Mouse (Mus musculus) thymus, postnatal 4 days (tissue): Measurements from ENCODE around the gene Hdhd3.
"Not testable (repeated sequence)": the region's sequence is repeated elsewhere in the genome, so short reads cannot be mapped to it uniquely, and the experiment has no call there.

Source experiments
- DNase-seq: peaks from one replicate; pipeline ENCODE4 v3.0.0; 2021

The Hdhd3 gene

DNA sequence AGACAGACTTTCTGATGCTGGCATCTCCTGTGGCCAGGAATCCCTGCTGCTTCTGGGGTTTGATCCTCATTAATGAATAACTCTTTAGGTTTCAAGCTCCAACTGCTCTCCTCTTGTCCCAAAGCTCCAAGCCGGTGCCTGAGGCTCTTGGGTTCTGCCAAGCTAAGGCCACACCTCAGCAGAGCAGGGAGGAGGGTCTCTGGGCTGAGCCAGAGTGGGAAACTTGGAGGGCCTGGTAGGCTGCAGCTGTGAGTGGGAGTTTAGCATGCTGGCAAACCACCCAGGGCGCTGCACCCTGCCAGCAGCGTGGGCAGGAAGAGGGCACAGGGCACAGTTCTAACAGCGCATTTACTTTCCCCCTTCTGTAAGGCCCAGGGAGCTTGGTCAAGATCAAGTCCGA, 5.6 kb upstream of the Hdhd3 start:
- no peak for DNase-seq

DNA sequence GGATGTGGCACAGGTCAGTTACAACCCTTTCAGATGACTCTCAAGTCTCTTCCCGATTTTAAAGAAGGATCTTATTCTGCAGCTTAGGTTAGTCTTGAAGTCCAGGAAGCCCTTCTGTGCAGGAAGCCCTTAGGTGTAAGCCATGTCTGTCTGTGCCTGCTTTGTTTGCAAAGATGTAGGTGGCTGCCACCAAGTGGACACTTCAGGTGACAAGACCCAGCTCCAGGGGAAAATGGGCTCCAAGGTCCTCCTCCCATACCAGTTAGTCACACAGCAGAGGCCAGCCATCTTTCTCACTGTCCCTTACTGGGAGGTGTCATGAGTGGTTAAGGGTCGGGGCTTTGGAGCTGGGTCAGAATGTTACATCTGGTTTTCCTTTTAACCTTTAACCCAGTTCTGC, 3.5 kb upstream of the Hdhd3 start:
- peak; percentile 66 for DNase-seq

DNA sequence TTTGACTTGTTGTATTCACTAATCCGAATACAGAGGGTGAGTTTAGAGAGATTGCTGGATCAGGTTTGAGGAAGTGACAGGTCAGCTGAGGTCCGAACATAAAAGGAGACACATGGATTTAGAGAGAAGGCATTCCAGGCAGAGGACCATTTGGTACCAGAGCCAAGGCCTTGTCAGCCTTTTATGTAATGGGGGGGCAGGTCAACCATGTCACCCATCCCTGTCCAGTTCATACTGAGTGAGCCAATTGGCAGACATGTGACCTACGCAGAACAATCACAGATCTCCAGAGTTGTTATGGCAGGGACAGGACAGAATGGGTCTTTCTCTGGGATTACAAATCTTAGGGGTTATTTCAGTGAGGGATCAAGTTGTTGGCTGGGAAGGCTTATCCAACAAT, 2.7 kb upstream of the Hdhd3 start:
- DNase-seq: no peak

DNA sequence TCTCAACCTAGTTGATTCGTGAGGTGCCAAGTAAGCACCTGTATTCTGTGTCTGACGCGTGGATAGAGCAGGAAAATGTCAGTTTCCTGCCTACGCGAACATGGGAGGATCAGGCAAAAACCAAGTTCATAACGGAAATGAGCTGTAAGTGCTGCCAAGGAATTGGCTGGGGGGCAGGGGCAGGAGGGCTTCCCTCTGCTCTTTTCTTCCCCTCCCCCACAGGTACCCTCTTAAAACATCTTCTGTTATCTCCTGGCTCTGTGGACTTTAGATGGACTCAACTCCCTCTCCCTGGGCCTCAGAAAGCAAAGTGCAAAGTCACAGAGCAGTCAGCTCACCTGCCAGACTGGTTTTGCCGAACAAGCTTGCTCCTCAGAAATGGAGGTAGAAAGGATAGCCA, 298 bp downstream of the Hdhd3 start:
- no peak for DNase-seq

DNA sequence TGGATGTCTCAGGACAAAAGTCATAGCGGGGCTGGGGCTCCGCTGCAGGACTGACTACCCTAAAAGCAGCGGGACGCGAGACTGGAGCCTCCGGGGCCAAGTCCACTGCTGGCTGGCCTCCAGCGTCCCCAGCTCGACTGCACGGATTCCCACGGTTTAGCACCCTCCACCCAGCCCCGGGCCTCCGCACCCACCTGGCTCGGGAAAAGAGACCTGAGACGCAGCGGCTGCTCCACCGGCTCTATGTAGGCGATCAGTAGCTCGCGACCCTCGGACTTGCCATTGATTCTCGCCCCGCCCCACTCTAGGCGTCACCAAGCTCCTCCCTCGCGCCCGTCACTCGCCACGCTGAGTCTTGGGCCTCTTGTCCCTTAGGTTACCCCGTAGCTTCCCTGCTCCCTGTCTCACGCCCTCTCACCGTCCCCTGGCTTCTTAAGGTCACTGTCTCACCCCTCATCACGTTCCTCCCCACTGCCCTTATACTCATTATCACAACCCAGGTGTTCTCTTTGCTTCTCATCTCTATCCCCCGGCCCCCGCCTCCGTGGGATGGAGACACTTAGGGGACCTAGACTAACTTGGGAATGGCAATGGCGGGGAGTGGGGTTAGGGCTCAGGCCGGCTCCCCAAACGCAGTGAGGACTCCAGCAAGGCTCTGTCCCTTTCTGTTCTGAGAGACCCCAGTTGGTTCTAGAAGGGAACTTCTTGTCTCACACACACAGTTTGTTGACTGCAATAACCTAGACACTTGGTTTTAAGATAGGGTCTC, 1.1 kb downstream of the Hdhd3 start:
- DNase-seq: peak; percentile 86

DNA sequence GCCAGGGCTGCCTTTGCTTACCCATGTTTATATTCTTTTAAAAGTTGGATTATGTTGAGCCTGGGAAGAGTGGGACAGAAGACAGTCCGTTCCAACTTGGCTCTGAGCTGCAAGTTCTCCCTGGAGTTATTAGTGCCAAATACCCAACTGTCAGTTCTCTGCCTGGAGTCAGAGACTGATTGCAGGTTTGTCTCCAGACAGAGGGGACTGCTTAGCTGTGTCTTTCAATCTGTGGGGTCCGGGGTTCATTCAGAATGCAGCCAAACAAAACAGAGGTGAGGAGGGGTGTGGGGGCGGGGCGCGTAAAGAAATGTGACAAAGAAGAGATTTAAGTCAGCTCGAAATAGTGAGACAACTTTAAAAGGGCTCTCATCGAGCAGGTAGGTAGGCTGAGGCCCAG, 1.7 kb downstream of the Hdhd3 start:
- DNase-seq: no peak

DNA sequence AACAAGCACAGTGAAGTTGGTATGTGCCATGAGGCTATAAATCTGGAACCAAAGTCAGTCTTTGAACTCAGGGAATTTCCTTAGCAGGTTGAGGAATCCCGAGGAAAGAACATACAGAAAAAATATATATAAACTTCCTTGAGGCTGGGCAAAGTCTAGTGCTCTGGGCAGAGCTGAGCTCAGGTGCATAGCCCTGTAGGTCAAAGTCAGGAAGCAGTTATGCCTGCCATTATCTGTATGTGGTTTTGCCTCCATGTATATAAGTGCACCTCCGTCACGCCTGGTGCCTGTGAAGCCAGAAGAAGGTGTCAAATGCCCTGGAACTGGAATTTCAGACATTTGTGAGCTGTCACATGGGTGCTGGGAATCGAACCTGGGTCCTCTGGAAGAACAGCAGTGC, 2.5 kb downstream of the Hdhd3 start:
- DNase-seq: no peak

DNA sequence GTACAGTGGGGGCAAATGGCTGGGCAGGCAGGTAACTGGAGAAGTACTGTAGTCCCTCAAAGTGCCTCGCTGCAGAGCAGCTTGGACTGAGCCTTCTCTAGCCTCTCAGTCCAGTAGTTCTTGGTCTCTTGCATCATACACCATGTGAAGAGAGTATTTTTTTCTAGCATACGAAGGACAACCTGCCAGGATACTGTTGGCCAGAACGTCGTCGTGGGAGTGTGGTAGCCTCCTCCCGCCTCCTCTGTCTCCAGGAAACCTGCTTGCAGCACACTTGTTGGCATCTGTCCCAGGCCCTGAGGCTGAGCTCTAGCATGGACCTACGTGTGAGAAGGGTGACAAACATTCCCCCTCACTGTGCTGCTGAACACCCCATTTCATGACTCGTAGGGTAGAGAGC, 6.5 kb downstream of the Hdhd3 start:
- DNase-seq: no peak

DNA sequence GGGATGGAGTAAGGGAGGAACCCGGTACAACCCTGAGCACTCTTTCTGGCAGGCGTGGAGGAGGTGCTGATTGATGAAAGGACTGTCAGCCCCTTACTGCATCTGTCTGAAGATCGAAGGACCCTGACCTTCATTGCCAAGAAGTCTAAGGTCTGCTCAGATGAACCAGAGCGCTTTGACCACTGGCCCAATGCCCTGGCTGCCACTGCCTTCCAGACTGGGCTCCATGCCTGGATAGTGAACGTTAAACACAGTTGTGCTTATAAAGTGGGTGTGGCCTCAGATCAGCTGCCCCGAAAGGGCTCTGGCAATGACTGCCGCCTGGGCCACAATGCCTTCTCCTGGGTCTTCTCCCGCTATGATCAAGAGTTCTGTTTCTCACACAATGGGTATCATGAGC, 7.3 kb downstream of the Hdhd3 start:
- DNase-seq: no peak

DNA sequence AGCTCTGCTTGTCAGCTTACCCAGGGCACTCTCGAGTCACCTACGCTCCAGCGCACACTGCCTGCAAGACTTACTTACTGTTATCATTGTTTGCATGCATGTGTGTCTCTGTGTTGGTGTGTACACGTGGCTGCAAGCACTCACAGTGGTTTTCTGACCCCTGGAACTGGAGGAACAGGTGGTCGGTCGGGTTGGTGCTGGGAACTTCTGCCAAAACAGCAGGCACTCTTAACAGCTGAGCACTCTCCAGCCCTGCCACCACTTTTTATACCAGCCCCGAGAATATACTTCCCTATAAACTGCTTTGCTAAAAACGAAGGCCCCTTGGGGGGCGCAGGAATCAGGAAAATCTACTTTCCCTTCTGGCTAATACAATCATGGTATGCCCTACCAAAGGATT, 9.0 kb downstream of the Hdhd3 start:
- DNase-seq: no peak

DNA sequence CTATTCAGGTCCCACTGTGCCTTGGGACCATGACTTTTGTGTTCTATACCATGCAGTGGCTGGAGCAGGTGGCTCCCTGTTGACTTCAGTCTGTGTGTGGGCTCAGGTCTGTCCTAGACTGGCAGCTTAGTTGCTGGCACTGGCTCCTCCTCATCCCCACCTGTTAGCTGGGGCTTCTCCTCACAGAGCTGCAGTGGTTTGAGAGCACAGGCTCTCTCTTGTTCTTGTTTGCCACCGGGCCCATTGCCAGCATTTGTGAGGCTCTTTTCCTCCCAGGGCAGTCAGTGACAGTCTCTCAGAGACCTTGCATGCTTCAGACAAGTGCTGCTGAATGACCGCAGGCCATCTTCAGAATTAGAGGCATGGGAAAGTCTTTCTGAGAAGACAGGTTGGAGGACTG, 10.6 kb downstream of the Hdhd3 start:
- no peak for DNase-seq

DNA sequence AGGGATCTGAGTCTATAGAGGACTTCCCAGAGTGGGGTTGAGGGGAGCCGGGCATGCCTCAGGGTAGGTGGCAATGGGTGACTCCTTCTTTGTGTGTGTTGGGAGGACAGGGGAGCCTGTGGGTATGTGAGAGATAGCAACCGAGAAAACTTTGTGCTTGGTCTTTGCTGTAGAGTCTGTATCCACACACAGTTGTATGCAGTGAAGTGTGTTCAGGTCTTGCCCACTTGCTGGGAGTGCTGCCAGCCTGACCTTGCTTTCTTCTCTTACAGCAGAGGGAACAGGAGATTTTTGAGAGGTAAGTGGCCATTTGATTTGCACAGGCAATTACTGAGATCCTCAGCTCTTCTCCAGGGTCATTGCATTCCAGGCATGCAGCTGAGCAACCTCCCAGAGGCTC, 15.4 kb downstream of the Hdhd3 start:
- DNase-seq: no peak

DNA sequence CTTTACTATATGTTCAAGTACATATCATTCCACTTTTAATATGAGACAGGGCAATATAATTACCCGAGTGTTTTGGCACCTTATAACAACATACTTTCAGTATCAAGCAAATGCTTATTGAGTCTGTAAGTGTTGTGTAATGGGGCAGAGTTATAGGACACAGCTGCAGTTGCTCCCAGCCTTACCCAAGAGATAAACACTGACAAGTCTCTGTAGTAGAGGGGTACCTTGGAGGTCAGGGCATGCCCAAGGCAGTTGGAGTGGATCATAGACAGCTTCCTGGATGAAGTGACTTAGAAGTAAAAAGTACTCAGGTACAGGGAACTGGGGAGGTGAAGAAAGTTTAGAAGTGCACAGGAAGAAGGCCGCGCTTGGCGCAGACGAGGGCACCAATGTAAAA, 16.1 kb downstream of the Hdhd3 start:
- no peak for DNase-seq

DNA sequence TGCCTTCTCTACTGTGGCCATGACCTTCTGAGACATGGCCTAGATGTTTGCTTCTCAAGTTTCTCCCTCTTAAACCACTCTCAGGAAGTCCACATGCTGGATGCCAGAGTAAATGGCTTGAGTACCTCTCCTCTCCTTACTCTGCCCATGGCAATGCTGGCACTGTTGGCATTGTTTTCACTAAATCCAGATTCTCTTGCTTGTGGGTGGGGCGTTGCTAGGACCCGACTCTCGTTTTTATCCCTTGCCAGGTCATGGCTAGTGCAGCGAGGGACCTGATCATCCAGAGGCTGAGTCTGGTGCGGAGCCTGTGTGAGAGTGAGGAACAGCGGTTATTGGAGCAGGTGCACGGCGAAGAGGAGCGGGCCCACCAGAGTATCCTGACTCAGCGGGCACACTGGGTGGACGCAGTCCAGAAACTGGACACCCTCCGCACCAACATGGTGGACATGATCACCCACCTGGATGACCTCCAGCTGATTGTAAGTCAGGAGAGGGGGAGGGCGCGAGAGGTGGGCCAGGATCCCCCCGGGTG, 17.0 kb downstream of the Hdhd3 start:
- no peak for DNase-seq

DNA sequence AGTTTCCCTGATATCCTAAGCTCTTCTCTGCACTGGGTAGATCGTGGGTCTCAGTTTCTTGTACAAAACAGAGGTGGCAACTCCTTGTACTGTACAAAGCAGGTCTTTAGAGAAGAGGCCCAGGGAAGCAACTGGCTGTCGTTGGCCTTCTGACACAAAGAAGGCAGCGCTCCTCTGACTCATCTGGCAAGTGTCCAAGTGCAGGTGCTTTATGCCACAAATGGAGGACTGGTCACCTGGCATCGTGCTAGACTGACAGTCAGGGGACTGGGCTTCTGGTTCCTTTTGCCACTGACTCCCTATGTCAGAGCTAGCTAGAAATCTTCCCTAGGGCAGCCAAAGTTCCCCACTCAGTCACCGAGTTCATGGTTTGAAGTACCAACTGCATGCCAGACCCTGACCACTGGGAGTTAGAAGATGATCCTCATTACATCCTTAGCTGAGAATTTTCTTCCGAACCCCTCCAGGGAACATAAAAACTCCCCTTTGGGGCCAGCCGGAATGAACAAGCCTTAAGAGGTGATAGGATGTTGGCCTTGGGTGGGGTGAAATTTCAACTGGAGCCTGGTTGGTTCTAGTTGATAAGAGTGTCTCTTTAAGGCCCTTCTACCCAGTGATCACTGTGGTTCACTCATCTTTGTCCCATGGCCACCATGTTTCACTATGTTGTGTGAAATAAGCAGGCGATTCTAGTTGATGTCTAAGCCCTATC, 17.7 kb downstream of the Hdhd3 start:
- no peak for DNase-seq

DNA sequence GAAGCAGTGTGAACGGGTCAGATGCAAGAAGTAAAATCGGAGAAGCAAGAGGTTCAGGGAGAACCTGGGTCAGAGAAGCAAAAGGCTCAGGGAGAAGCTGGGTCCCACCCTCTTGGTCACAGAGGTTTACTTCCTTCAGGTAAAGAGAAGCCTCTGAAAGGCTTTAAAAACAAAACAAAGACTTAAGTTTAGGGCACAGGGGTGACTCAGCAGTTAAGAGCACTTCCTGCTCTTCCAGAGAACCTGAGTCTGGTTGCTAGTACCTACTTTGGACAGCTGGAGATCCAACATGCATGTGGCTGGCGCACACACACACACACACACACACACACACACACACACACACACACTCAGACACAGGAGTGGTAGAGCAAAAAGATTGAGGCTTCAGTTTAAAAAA, 18.3 kb downstream of the Hdhd3 start:
- peak; percentile 28 for DNase-seq

DNA sequence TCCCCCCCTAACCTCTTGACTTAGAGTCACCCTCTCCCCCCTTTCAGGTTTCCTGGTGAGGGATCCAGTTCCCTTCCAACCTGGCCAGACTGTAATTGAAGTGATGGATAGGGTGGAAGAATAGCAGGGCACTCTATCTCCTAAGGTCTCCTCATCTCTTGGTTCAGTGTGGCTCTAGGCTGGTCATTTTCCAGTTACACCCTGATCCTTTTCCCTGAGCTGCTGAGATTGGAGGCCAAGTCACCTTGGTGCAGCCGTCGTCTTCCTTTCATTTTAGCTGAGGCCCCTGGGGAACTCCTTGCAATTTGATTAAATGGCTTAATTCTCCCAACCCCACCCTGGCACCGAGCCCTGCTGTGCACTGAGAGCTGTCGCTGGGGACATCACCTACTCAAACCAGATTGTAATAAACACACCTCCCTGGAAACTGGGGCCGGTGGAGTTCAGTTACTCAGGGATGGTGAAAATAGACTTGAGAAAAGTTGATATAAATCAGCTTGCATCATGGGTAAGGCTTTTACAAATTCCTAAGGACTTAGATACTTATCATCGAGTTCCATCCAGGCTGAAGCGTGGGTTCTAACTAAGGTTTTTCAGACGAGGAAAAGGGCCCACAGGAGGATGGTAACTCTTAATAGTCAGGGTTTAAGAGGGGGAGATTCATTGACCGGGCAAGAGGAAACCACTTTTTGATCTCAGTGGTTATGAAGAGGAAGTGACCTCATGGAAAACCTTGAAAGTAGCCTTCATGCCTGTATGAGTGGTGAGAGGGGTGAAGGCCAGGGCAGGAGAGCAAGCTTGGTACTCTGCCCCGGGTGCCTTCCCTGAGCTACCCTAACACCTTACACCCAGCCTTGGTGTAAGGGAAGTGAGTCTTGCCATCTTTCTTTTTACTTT, 22.3 kb downstream of the Hdhd3 start:
- DNase-seq: no peak

DNA sequence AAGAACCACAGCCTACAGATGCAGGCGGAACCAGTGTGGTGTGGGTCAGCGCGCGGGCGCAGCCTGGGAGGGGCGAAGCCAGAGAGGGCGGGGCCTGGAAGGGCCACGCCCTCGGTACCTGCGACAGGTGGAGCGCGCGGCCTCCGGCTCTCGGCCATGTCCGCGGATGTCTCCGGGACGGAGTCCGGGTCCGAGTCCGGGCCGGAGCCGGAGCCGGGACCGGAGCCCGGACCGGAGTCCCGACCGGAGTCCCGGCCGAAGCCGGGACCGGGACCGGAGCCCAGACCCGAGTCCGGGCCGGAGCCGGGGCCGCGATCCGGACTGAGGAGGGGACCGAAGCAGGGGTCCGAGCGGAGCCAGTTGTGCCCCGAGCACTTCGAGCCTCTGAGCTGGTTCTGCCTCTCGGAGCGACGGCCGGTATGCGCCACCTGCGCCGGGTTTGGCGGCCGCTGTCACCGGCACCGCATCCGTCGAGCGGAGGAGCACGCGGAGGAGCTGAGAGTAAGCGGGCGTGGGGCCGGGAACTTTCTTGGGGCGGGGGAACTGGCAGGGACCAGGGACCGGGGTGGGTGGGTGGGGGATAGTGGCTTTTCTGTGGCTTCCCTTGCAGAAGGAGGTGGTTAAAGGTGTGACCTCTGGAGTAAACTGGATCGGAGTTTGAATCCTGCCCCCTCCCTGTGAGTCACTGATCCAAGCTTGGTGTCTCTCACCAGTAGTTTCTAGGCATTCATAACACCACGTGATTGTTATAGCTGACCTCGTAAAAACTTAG, 23.1 kb downstream of the Hdhd3 start, which contains the start of gene Bspry:
TSS of gene Bspry (plus strand) at position 117 of the 772 bp plus-strand sequence.
- peak; percentile 78 for DNase-seq

DNA sequence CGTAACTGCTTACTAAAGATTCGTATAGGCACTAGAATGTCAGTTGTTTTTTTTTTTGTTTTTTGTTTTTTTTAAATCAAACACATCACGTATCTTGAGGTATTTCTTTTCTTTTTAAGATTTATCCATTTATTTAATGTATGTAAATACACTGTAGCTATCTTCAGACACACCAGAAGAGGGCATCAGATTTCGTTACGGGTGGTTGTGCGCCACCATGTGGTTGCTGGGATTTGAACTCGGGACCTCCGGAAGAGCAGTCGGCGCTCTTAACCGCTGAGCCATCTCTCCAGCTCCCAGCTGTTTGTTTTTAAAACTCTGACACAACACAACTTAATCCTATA, 23.7 kb downstream of the Hdhd3 start:
- DNase-seq: not testable (repeated sequence)

DNA sequence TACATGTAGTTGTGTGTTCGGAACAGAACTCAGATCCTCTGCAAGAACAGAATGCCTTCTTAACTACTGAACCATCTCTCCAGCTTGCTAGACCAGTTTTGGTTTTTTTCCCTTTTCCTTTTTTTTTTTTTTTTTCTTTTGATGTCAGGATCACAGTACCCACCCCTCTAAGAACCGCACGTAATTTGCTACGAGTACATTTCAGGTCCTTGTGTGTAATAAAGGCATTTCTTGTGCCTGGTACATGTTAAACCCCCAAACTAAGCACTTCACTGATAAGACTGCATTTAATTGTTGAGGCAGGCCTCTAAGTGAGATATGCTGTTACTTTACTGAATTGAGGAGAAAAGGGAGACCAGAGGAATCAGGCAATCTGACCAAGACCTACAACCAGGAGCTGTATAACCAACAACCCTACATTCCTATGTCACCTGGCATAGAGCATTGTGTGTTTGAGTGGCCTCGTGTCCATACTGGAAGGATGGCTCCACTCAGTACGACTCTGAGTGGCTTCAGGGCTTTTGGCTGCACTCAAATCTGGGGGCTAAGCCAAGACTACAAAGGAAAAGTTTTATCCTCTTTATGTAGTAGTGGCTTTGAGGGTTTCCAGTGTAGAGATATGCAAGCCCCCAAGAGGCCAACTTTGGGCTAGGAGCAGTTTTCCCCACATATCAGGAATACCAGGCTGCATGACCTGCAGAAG, 25.6 kb downstream of the Hdhd3 start:
- DNase-seq: no peak

DNA sequence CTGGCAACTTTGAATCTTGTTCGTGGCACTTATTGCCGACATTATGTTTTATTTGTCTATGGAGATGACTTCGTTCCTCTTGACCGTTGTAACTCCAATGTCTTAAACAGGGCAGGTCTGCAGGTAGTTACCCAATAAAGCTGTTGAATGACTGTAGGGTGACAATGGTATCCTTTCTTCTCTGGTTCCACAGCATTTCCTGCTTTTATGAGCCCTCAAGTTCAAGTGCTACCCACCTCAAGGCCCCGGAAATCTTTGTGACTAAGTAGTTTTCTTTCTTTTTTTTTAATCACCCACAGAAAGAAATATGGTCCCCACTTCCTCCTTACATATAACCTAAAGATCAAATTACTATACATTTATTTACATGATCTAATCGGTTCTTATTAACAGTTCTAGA, 27.5 kb downstream of the Hdhd3 start:
- DNase-seq: no peak

DNA sequence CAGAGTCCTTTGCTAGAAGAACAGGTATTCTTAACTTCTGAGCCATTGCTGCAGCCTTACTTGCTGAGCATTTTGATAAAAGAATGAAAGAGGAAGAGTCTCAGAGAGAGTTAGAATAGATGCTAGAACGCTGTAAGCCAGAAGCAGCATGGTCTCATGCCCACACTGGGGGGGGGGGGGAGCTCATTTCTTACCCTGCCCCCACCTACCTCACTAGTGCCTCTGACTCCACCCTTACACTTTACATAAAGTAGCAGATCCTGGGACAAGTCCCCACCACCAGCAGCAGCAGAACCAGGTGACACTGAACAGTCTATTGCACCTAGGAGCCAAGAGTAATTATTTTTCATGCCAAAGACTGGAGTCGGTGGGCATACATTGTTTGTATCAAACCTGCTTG, 28.1 kb downstream of the Hdhd3 start:
- peak; percentile 47 for DNase-seq
